Mouse (Mus musculus): ENCODE results near the gene Cwc25. TPM values are rescaled to one million over a fixed set of nuclear protein-coding genes. Genes with fewer than 3 reads are reported as not detected.
"Not testable (repeated sequence)": the region's sequence is repeated elsewhere in the genome, so short reads cannot be mapped to it uniquely, and the experiment has no call there.

Gene Cwc25
- polyA plus RNA-seq, 1 experiment from 2014 or later: 13.4 TPM

GRCm38 (mm10) chr11:97737600-97737999 is 28.8 kb downstream of the Cwc25 start:
- H3K36me3 ChIP-seq: no peaks in the 10 kb centered on the region
- no peaks in the 10 kb centered on the region for H3K27me3 ChIP-seq (replicated peaks)
- H3K4me1 ChIP-seq (replicated peaks): peaks cover 4% of the 10 kb centered on the region; the same call in 1 of the 2 replicates
- ATAC-seq: no peak
- no peak overlapping the region for H3K4me2 ChIP-seq (replicated peaks)
- 69% methylated on average over 4 of the region's 4 CpGs for WGBS
- H3K27ac ChIP-seq: no peak overlapping the region
- H3K9me3 ChIP-seq: no peaks in the 10 kb centered on the region
- no peak overlapping the region for H3K9ac ChIP-seq
- H3K4me3 ChIP-seq (replicated peaks): no peak overlapping the region

DNA sequence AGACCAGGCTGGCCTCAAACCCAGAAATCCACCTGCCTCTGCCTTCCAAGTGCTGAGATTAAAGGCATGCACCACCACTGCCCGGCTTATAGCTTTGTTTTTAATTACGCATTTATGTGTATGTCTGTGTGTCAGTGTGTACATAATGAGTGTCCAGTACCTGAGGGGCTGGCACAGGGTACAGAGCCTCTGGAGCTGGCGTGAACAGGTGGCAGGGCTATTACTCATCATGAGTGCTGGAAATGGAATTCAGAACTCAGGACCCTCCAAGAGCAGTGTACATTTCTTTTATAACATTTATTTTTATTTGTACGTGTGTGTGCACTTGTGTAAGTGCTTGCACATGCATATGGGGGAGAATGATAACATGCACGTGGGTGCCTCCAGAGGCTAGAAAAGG is 29.7 kb downstream of the Cwc25 start:
- Histone ChIP-seq H3K9me3 (no peaks in the 10 kb centered on the region), H3K4me1 (replicated peaks) (0 out of 2 replicates have a peak, but pooled peaks cover 3% of the 10 kb centered on the region), H3K36me3 (no peaks in the 10 kb centered on the region), H3K4me3 (replicated peaks) (no peak overlapping the region), H3K27ac (no peak overlapping the region), H3K9ac (no peak overlapping the region), H3K4me2 (replicated peaks) (no peak overlapping the region), H3K27me3 (replicated peaks) (no peaks in the 10 kb centered on the region)
- no peak for ATAC-seq
- WGBS: 86% methylated on average over 5 of the region's 5 CpGs

DNA sequence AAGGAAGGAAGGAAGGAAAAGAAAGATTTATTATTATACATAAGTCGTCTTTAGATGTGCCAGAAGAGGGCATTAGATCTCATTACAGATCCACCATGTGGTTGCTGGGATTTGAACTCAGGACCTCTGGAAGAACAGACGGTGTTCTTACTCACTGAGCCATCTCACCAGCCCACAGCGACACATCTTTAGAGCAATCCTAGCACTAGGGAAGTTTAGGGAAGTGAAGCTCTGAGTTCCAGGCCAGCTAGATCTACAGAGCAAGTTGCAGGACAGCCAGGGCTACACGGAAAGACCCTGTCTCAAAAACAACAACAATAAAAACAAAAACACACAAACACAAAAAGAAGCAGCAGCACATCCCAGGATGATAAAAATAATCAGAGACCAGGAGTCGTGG is 31.5 kb downstream of the Cwc25 start:
- WGBS: 85% methylated on average over 5 of the region's 5 CpGs
- not testable (repeated sequence) for H3K9me3 ChIP-seq, ATAC-seq

DNA sequence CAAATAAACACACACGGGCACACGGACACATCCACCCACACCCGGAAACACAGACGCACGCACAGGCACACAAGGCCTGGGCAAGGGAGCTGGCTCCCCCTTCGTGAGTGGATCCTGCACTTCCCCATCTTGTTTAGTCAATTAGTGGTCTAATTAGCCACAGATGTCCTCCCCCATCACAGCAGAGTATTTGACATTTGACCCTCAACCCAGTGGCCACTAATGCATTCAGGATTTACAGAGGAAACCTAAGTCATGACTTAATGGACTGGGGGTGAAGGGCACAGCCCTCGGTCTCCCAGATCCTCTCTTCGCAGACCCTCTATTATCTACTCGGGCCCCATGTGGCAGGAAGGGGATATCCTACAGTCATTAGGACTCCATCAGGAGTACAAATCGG is 32.7 kb downstream of the Cwc25 start:
- Histone ChIP-seq H3K27ac (no peak overlapping the region), H3K9me3 (no peaks in the 10 kb centered on the region), H3K9ac (no peak overlapping the region), H3K4me3 (replicated peaks) (no peak overlapping the region), H3K4me1 (replicated peaks) (no peaks in the 10 kb centered on the region), H3K27me3 (replicated peaks) (no peaks in the 10 kb centered on the region), H3K36me3 (peaks cover 2% of the 10 kb centered on the region; the same call in 1 of the 2 replicates), H3K4me2 (replicated peaks) (no peak overlapping the region)
- WGBS: 40% methylated on average over 10 of the region's 10 CpGs
- no peak for ATAC-seq

More for the DNA sequence above, 31.5 kb downstream of the Cwc25 start:
- H3K4me1 ChIP-seq (replicated peaks); H3K4me2 ChIP-seq (replicated peaks); H3K36me3 ChIP-seq; H3K27ac ChIP-seq; H3K9ac ChIP-seq; H3K27me3 ChIP-seq (replicated peaks); H3K4me3 ChIP-seq (replicated peaks): not testable (repeated sequence)

DNA sequence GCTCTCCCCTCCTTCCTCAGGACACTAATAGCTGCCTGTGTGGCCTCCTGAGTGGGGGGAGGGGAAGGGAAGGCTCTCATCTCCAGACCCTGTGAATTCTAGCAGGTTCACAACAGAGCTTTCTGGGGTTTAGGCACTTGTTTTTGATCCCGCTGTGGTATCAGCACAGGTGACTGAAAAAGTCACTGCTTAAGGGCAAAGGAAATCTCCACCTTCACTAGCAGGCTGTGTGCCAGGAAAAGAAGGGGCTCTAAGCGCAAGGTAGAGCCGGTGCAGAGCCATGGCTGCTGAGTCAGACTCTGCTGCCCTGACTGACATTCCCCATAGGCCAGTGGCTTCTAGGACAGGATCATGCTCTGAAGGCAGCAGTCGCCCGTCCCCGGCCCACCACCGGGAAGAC is 37.6 kb downstream of the Cwc25 start:
- WGBS: 81% methylated on average over 7 of the region's 7 CpGs
- no peaks in the 10 kb centered on the region for H3K27me3 ChIP-seq (replicated peaks)

DNA sequence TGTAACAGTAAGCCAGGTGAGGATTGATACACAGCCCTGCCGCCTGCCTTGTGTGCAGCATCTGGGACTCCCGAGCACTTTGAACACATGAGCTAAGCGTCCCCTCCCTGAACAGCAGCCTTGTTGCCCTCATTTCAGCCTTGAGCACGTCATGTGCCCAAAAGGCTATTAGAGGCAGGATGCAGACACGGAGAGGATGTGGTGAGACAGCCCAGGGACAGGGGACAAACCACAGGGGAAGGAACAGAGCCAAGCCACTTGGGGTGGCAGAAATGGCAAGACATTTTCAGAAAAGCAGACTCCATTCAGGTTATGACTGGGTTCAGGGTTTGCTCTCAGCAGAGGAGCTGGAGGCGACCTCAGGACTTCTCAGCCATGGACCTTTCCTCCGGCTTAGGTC is 38.0 kb downstream of the Cwc25 start:
- ATAC-seq: no peak
- Histone ChIP-seq H3K27me3 (replicated peaks) (no peaks in the 10 kb centered on the region), H3K36me3 (peaks cover 23% of the 10 kb centered on the region), H3K9ac (no peak overlapping the region), H3K27ac (no peak overlapping the region), H3K4me2 (replicated peaks) (no peak overlapping the region), H3K4me1 (replicated peaks) (no peaks in the 10 kb centered on the region), H3K4me3 (replicated peaks) (no peak overlapping the region), H3K9me3 (no peaks in the 10 kb centered on the region)
- WGBS: 64% methylated on average over 7 of the region's 7 CpGs

More for the DNA sequence above, 37.6 kb downstream of the Cwc25 start:
- Histone ChIP-seq H3K9ac (no peak overlapping the region), H3K9me3 (no peaks in the 10 kb centered on the region), H3K27ac (no peak overlapping the region), H3K4me1 (replicated peaks) (no peaks in the 10 kb centered on the region), H3K4me3 (replicated peaks) (no peak overlapping the region), H3K36me3 (peaks cover 23% of the 10 kb centered on the region), H3K4me2 (replicated peaks) (no peak overlapping the region)
- no peak for ATAC-seq

DNA sequence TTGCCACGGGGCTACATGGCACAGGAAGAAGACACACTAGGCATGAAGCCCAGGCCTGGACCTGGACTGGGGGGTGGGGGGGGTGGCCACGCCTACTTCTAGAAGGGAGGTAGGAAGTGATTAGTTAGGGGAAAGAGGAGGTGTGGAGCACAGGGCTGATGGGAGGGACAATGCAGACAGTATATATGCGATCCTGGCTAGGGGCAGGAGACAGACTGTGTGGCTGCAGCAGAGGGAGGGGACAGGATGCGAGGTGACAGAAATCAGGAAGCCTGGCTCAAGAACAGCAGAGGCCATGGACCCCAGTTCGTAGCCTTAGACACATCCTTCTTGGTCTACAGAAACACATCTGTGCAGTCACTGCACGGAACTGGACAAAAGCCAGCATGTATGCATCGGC is 42.6 kb downstream of the Cwc25 start:
- H3K9ac ChIP-seq: no peak overlapping the region
- no peaks in the 10 kb centered on the region for H3K4me1 ChIP-seq (replicated peaks)
- no peaks in the 10 kb centered on the region for H3K9me3 ChIP-seq
- no peak overlapping the region for H3K27ac ChIP-seq
- peaks cover 54% of the 10 kb centered on the region for H3K36me3 ChIP-seq
- no peak overlapping the region for H3K4me2 ChIP-seq (replicated peaks)
- H3K27me3 ChIP-seq (replicated peaks): no peaks in the 10 kb centered on the region
- H3K4me3 ChIP-seq (replicated peaks): no peak overlapping the region
- no peak for ATAC-seq
- WGBS: 80% methylated on average over 7 of the region's 7 CpGs

DNA sequence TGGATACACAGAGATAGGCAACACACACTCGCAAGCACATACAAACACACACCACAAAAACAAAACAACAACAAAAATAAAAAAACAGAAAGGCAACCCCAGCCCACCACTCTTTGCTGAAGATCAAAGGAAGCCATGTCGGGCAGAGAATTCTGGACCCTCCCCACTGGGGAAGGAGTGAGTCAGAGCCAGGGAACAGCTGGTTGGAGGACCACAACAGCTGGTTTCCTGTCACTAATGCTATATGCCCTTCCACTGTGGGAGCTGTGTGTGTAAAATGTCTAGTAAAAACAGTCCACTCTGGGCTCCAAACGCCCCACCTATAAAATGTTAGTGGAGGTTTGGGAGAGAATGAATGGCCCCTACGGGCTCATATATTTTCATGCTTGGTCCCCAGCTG is 45.0 kb downstream of the Cwc25 start:
- no peak overlapping the region for H3K9ac ChIP-seq
- 94% methylated on average over 4 of the region's 4 CpGs for WGBS

DNA sequence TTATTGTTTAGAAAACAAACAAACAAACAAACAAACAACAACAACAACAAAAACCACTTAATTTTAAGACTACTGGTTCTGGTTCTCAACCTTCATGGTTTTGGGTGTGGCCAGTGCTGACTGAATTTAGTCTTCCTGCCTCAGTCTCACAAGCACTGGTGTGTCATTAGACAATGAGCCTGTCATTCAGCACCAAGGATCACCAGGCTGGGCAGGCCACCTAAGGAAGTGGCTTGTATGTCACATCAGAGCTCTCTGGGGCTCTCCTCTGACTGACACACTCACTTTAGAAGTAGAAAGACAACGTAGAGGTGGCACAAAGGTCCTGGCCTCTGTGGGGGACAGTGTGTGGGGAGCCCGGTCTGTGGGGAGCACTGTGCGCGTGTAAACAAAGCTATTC is 47.3 kb downstream of the Cwc25 start:
- no peak overlapping the region for H3K9ac ChIP-seq
- no peak overlapping the region for H3K27ac ChIP-seq
- no peak for ATAC-seq
- 83% methylated on average over 4 of the region's 4 CpGs for WGBS
- H3K27me3 ChIP-seq (replicated peaks): no peaks in the 10 kb centered on the region
- H3K4me2 ChIP-seq (replicated peaks): no peak overlapping the region
- H3K36me3 ChIP-seq: peaks cover 42% of the 10 kb centered on the region
- H3K4me1 ChIP-seq (replicated peaks): no peaks in the 10 kb centered on the region
- no peaks in the 10 kb centered on the region for H3K9me3 ChIP-seq
- no peak overlapping the region for H3K4me3 ChIP-seq (replicated peaks)

More for the DNA sequence above, 45.0 kb downstream of the Cwc25 start:
- Histone ChIP-seq H3K9me3 (no peaks in the 10 kb centered on the region), H3K4me1 (replicated peaks) (no peaks in the 10 kb centered on the region), H3K27ac (no peak overlapping the region), H3K36me3 (peaks cover 51% of the 10 kb centered on the region), H3K4me2 (replicated peaks) (no peak overlapping the region), H3K27me3 (replicated peaks) (no peaks in the 10 kb centered on the region), H3K4me3 (replicated peaks) (no peak overlapping the region)
- ATAC-seq: no peak

DNA sequence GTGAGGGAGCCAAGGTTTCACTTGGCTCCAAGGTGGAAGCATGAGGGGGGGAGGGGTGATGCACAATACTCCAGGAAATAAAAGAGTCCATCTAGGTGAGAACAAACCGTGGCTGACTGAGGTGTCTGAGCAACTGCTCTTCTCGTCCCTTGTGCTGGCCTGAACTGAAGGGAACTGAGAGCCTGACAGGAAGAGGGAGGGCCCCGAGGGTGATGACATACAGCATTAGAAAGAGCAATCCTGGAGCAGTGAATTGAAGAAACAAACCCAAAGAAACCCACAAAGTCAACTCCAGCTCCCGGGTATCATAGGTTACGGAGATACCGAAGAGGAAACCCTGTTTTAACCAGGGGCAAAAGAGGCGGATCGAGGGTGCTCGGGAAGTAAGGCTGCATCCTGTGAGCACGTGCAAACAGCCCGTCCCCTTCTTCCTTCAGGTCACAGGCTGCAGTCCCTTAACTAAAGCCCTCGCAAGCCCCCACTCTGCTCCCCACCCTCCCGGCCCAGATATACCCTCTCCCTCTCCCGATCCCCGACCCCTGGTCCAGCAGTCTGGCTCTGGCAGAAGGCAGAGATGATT is 48.0 kb downstream of the Cwc25 start:
- WGBS: 77% methylated on average over 15 of the region's 15 CpGs
- no peaks in the 10 kb centered on the region for H3K9me3 ChIP-seq
- H3K27ac ChIP-seq: no peak overlapping the region
- no peak overlapping the region for H3K9ac ChIP-seq
- H3K27me3 ChIP-seq (replicated peaks): no peaks in the 10 kb centered on the region
- H3K4me2 ChIP-seq (replicated peaks): no peak overlapping the region
- H3K4me1 ChIP-seq (replicated peaks): no peaks in the 10 kb centered on the region
- H3K36me3 ChIP-seq: peaks cover 46% of the 10 kb centered on the region
- no peak for ATAC-seq
- no peak overlapping the region for H3K4me3 ChIP-seq (replicated peaks)

DNA sequence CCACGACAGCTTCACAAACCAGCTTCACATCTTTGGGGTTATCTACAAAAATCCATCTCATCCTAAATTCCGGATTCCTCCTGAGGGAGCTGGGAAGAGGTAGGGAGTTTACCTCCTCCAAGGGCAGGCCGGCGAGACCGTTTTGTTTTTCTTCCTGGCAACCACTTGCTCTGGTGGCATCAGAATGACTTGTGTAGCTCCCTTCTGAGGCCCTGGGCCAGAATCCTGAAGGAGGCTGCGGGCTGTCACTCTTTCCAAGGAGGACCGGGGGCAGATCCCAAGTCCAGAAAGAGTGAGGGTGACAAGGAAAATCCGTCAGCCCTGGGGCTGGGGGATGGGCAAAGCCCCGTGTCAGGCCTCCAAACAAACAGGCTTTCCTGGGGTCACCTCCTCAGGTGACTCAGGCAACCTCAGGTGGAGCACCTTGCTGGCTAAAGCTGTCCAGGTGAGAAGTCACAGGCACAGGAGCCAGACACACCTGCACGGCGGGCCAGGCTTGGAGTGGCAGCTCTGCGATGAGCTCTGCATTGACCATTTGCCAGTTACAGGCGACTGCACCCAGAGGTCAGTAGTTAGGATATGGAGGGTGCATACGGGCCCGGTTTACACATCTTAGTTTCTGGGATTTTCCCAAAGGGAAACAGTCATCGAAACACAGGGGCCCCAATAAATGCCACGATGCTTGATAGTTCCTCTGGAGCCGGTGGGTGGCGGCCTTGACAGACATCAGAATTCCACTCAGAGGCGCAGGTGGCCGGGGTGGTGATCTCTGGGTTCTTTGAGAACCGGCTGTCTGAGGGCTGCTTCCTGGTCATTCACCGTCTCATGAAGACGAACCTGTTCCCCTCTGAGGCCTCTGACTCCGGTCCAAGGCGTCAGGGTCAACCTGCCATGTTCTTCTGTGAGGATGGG is 48.7 kb downstream of the Cwc25 start:
- ATAC-seq: no peak
- Histone ChIP-seq H3K4me1 (replicated peaks) (no peaks in the 10 kb centered on the region), H3K9me3 (no peaks in the 10 kb centered on the region), H3K27ac (no peak overlapping the region), H3K4me2 (replicated peaks) (no peak overlapping the region), H3K9ac (no peak overlapping the region), H3K4me3 (replicated peaks) (no peak overlapping the region), H3K27me3 (replicated peaks) (no peaks in the 10 kb centered on the region), H3K36me3 (peaks cover 48% of the 10 kb centered on the region)
- 87% methylated on average over 26 of the region's 26 CpGs for WGBS

- Histone ChIP-seq H3K9ac (no peak overlapping the region), H3K27ac (no peak overlapping the region), H3K4me1 (replicated peaks) (no peaks in the 10 kb centered on the region), H3K27me3 (replicated peaks) (no peaks in the 10 kb centered on the region), H3K36me3 (peaks cover 41% of the 10 kb centered on the region), H3K4me2 (replicated peaks) (no peak overlapping the region), H3K9me3 (no peaks in the 10 kb centered on the region), H3K4me3 (replicated peaks) (no peak overlapping the region)
- ATAC-seq: no peak
- 90% methylated on average over 8 of the region's 8 CpGs for WGBS
These were observed 50.3 kb downstream of the Cwc25 start for GRCm38 (mm10) chr11:97716021-97716420.
